Mouse (Mus musculus): ENCODE results near the gene Gm20517.

Gm20517 gene

DNA sequence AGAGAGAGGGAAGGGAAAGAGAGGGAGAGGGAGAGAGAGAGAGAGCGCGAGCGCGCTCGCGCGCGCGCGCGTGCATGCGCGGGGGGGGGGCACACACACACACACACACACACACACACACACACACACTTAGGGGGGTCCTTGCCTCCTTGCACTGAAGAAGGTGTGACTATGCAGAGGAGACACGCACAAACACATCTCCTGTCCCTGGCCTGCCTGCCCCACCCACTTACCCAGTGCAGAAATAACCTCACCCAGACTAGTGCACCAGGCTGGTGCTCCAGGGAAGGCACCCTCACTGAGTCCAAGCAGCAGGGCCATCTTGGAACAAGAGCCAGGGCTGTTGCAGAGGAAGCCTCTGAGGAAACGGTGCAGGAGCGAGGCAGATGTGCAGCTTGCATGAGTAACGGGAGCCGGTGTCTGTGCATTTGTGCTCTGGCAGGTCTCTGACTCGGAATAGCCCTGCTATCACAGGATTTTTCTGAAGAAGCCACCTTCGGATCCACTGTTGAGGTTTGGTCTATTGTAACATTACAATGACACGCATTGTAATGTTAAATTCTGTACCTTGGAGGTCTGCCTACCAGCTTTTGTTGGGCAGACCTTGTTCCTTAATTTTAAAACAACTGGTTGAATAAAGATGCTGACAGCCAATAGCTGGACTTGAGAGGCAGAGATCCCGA lies 101.6 kb downstream of the Gm20517 start:
- DNase-seq, result no peak

DNA sequence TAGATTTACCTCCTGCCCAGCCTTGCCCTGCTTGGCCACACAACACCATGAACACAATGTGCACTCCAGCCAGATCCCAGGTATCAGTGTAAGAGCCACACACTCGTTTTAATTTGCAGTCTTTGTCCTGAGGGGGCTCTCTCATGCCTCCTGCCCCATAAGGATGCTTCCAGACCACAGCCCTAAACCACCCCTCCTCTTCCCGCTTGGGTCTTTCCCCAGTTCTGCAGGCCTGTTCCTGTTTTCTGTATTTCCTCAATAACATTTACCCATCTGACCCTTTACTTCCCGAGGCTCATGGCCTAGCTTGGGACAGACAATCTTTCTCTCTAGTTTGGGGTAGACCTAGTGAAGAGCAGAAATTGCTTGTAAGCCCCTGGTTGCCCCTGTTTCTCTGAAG lies 103.6 kb downstream of the Gm20517 start:
- DNase-seq, result no peak

DNA sequence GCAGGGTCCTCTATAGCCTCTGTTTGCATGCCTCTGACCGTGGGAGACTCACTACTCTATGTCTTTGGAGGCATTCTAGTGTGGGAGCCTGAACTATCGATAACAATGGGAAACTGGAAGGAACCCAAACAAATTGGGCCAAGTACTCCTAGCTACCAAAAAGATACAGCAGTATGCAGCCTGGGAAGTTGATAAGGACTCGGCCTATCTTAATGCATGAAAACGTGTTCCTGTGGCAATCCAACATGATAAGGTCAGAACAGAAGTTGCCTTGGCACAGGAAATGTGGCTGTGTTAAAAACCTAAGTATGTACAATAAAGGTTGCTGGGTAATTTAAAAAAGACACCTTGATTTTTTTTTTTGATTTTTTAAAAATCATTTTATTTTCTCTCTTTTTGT lies 109.8 kb downstream of the Gm20517 start:
- DNase-seq, result no peak

DNA sequence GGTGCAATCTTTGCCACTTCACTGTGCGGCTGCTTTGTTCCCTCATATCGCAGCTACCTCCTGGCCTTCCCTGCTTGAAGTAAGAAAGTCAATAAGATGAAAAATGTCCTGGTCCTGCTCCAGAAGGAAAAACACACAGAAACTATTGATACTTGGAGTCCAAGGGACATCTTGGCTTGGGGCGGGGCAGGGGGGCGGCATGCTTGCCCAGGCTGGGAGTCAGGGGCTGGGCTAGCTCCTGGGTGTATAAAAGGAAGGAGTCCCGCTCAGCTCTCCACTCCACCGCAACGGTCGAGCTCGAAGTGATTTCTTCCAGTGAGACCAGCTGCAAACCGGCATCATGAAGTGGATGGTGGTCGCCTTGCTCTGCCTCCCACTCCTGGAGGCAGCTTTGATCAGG lies 115.2 kb downstream of the Gm20517 start, which contains the start of gene Pgc:
Pgc (plus strand) TSS at position 277 of the 400 bp plus-strand sequence.
- no peak for DNase-seq

DNA sequence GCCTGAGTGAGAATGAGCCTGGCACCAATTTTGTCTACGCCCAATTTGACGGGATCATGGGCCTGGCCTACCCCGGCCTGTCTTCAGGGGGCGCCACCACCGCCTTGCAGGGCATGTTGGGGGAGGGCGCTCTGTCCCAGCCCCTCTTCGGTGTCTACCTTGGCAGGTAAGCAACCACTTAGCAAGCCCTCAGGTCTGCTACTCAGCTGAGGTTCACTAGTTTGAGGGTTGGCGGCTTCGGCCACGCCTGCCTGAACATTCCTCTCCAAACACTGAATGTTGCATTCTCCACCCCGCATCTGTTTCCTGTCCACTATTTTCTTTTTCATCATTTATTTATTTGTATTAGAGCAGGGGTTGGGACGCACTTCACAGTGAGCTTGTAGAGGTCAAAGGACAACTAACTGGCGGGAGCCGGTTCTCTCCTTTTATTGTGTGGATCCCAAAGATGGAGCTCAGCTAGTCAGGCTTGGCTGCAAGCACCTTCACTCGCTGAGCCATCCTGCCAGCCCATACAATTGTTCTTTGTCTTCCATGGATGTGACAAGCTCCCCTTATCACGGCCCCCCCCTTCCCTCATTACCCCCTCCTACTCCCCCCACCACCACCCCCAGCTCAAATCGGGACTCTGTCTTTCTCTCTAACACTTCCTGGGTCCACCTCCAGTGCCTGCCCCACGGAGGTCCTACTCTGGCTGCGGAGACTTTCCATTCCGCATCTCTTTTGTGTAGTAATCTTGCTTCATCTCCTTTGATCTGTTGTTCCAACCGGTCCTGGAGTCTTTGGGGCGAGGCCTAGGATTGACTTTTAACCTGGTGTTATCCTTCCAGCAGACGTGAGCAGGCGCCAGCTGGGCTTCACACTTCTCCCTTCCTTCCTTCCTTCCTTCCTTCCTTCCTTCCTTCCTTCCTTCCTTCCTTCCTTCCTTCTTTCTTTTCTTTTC lies 119.5 kb downstream of the Gm20517 start:
- peak; percentile 59 for DNase-seq
